Mouse (Mus musculus) frontal cortex, adult (tissue): ENCODE measurements around the gene Cdkn2aipnl.

Experiments used
- ATAC-seq: cut with Nextera tagmentation; 2 replicates; pipeline ENCODE4 v1.9.2; 2017; ENCODE audit warnings: mild to moderate bottlenecking, moderate library complexity, mixed read lengths; ENCODE audit not compliant: low TSS enrichment

The Cdkn2aipnl gene

DNA sequence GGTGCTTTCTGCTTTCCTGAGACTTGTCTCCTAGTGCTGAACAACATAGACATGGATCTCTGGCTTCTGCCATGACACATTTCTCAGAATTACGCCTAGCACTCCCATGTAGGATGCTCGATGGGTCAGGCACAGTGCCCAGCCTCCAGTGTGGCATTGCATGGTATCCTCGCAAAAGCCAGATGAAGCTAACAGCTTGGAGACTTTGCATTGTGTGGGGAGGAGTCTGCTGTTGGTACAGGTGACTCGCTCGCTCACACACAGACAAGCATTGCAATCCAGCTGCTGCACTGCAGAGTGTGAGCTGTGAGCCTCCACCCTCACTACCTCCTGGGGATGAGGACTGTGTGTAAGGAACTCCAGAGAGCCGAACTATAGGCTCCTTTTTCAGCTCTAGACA is 21.3 kb upstream of the Cdkn2aipnl start:
- peak; percentile 51 for ATAC-seq

DNA sequence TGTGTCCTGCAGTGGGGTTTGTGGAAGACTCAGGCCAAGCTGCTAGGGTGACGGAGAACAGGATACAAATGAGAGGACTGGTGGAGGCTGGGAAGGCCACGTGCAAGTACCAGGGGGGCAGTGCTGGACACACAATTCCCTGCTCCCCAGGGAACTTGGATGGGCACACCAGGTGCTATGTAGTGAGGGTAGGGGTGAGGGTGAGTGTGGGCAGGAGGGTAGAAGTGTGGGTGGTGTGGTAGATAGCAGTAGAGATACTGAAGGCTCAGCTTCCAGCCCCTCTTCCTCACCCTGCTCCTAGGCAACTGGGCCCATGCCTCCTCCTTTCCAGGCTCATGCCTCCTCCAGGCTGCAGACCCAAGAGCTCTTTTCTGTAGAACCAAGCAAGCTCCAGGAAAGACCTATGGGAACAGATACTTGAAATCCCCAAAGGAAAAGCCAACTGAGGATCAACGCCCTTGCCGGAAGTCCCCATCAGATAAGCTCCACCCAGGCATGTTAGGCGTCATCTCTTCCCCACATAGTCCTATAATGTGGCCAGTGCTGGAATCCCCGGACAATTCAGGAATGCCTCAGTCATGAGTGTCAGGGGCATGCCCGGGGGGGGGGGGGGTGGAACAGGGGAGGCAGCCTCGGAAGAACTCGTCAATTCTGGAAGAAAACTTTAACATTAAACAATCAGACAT is 18.2 kb upstream of the Cdkn2aipnl start:
- ATAC-seq, result no peak

DNA sequence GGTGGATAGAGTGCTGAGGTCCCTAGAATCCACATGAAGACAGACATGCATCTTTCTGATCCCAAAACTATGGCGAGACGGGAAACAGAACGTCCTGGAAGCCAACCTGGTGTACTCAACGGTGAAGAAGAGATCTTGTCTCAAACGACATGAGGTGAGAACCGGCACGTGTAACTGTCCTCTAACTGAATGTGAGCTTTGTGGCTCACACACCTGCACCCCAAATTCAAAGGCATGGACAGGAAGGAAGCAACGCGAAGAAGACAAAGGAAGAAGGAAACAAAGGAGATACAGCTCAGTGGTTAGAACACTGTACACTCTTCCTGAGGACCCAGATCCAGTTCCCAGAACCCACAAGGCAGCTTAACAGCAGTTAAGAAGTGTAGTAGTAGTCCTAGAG is 17.5 kb upstream of the Cdkn2aipnl start:
- ATAC-seq, result no peak

DNA sequence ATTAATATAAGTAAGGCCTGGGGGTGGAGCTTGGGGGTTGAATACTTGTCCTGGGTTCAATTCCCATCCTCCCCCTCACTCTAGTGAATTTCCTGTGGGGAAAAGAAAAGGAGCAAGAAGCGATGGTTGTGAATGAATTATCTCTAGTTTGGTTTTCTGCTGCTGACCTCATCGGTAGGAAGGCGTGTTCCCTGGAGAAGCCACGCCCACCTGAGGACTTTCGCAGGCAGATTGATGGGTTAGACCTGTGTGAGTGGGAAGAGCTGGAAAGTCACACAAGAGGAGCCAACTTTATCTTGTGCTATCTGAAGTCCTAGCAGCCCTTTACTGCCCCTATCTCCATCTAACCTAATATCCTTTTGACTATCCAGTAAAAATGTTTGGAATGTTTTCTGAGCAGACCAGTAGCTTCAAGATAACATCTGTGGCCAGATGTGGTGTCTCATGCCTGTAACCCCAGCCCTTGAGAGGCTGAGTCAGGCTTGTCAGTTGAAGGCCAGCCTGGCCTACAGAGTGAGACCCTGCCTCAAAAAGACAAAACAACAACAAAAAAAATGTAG is 15.5 kb upstream of the Cdkn2aipnl start:
- no peak for ATAC-seq

DNA sequence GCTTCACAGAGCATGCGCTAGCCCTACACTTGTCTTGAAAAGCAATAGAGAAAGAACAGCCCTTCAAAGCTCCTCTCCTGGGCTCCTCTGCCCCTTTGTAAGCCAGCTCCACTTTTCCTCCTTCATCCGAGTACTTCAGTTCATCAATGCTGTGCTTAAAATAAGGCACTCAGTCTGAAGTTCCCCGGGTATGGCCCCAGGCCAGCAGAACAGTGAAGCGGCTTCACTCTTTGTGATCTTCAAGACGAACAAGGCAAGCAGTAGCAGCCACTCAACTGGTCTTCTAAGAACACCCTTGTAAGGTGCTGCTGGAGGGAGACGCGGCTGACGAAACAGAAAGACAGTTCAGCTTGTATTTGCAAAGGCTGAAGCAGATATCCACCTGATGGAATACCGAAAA is 11.3 kb upstream of the Cdkn2aipnl start:
- no peak for ATAC-seq

DNA sequence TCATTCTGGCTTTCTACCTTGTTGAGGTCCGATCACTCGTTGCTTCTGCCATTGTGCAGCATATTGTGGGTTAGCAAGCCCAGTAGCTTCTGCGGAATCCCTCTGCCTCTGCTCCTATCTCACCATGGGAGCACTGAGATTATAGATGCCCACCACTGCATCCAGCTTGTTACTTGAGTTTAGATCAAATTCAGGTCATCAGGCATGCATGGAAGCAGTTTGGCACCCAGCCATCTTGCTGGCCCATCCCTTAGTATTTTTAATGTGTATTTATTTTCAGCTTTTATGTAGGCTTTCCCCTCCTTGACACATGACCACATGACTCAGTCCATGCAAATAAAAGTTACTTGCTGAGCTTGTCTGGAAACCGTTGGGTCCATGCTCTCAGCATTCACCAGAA is 9.7 kb upstream of the Cdkn2aipnl start:
- ATAC-seq, result no peak

DNA sequence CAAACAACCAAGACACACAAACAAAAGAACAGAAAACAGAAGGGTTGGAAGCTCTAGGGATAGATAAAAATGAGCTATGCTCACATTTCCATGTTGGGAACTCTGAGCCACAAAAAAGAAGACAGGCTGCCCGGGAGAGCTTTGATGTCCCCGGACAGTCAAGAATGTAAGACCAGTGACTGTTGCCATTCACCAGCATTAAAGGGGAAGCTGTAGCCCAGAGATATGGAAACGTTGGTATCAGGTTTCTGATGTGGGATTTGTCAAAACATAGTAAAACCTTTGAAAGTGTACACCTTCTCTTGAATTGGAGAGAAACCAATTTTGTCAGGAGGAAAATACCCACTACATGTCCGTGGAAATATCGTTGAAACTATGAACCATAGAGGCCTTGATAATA is 8.0 kb upstream of the Cdkn2aipnl start:
- ATAC-seq, result no peak

DNA sequence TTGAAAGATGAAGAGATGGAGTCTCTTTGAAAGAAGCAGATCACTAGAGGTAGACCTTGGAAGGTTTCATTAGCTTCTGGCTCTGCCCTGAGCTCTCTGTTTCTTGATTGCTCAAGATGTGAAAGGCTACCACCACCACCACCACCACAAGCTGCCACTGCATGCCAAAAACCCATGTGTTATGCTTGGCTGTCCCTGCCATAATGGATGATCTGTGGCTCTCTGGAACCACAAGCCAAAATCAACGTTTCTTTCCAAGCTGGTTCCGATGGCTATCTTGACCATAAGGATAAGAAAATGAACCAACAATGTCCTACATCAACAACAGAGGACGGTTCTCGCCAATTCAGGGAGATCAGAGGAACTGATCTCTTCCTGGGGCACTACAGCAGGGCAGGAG is 7.4 kb upstream of the Cdkn2aipnl start:
- ATAC-seq, result no peak

DNA sequence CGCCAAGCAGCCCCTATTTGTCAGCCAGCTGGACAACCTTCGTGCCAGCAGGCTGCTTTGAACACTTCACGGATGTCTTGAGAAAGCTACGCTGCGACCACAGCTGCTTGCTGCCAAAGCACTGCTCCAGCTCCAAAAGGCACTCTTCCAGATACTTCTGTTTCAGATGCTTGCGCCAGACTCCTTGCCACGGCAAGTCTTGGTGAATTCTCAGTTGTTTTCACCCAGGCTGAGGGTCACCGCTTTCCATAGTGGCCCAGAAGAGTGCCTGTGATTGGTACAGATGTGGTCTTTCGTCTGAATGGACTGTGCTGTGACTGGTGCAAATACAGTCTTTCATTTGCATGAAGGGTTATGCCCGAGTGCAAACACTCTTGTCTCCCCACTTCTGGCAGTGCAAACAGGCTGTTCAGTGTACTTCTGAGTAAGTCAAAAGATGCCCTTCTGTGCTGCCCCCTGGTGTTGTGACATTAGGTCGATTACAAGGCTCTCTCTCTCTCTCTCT is 6.4 kb upstream of the Cdkn2aipnl start:
- ATAC-seq, result peak; percentile 55; the same call in 1 of the 2 replicates

DNA sequence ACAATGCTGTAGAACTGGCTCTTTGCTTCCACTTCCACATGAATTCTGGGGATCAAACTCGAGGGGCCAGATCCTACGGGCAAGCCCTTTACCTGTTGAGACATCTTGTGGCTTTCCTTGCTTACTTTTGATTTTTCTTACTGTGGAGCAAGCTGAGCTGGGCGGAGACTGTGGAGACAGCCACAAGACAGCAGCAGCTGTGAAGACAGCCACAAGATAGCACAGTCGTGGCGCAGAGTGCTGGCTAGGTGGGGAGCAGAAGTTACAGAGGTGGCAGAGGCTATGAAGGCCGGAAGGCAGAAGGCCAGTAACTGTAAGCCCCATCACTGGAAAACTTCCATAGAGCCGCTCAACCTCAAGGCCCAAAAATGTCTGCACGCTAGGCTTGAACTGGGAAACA is 5.7 kb upstream of the Cdkn2aipnl start:
- no peak for ATAC-seq

DNA sequence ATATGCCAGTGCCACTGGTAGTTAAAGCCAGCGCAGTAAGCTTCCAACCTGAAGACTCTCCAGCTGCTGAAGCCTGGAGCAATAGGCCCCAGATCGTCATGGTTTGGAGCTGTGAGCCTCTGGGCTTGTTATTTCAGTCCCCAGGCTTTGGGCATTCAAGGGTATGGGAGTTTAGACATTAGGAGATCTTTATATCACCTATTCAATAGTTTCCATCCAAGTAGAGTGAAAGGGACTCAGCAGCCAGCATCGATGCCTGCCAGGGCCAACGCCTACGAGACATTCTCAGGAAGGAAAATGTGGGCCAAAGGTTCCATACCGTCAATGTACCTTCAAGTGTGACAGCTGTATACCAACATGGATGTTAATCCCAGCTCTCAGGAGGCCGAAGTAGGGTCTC is 5.2 kb upstream of the Cdkn2aipnl start:
- no peak for ATAC-seq

DNA sequence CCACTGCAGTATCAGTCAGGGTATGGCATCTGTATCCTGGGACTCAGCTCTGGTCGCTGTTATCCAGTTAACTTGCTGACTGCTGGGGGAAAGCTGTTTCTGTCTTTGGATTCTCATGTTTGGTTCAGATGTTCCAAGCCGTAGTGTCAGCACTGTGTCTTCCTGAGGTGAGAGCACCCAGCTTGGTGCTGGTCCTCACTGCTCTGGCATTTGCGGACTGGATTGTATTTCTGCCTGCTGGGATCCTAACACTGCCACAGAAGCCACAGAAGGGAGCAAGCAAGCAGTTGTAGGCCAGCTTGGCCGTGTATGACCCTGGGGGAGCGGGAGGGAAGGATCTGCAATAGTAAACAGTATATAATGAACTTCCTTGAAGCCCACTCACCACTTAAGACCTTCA is 810 bp upstream of the Cdkn2aipnl start:
- no peak for ATAC-seq

DNA sequence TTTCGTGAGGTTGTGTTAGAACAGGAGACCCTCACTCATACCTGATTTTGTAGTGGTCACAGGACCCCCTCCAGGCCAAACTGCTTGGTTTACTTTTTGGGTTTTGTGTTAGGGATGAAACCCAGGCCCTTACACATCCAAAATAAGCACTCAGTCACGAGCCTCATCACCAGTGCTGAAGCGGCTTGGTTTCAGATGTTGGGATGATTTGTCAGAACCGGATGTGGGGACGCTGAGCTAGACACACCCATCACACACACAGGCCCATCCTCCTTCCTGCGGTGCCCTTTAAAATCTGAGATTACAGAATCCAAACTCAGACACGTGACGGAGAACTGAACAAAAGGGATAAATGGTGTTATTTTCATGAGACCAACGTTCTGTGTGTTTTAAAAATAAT is 1.4 kb downstream of the Cdkn2aipnl start:
- ATAC-seq, result no peak

DNA sequence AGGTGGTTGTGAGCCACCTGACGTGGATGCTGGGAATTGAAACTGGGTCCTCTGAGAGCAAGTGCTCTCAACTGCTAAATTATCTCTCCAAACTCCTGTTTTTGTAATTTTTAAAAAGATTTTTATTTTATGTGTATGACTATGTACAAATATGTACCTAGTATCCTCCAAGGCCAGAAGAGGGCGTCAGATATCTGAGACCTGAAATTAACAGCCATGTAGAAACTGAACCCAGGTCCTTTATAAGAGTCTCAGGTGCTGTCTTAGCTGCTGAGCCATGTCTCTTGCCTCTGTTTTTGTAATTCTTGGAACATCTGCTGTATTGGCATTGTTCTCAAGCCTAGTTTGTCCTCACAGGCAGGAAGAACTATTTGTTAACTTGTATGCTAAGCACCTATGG is 2.0 kb downstream of the Cdkn2aipnl start:
- no peak for ATAC-seq

DNA sequence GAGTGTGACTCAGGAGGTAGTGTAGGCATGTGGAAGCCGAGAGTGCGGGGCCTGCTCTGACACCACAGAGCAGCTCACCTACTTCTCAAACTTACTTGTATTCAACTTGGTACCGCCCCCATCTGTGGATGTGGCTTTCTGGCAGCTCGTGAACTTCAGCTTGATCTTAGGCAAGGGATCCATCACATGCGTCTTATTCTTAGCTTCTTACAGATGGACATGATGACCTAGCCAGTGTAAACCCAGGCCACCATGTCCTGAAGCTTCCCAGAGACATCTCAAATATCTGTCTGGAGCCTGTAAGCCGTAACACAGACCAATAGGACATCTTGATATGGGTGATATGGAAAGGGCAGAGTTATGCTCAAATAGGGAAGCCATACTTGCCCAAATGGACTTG is 4.2 kb downstream of the Cdkn2aipnl start:
- ATAC-seq, result no peak

DNA sequence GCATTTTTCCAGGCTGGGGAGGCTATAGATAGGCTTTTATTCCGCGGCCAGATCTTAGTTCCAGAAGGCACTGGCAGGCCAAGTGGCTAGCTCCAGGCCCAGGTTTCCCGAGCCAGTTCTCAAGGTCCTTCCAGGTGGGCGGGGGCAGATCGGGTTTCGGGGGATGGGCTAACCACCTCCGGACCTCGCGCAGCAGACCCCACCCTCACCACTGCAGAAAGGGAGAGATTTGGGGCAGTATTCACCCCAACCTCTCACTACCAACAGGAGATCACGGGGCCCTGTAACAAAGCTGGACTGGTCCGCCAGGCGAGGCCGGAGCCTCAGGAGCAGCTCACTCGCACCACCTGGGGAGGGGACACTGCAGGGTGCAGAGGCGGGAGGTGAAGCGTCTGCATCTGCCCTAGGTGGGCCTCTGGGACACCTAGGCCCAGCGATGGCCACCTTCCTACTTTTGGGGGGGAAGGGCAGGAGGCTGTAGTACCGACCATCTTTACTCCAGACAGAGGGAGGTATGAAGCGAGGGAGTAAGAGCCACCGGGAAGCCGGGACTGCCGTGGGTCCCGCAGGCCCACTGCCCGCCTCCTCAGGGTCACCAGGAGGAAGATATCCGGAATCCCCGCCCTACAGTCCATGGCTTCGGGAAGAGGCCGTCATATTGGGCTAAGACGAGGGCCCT is 32.3 kb downstream of the Cdkn2aipnl start:
- ATAC-seq, result peak; percentile 13; the same call in 1 of the 2 replicates

DNA sequence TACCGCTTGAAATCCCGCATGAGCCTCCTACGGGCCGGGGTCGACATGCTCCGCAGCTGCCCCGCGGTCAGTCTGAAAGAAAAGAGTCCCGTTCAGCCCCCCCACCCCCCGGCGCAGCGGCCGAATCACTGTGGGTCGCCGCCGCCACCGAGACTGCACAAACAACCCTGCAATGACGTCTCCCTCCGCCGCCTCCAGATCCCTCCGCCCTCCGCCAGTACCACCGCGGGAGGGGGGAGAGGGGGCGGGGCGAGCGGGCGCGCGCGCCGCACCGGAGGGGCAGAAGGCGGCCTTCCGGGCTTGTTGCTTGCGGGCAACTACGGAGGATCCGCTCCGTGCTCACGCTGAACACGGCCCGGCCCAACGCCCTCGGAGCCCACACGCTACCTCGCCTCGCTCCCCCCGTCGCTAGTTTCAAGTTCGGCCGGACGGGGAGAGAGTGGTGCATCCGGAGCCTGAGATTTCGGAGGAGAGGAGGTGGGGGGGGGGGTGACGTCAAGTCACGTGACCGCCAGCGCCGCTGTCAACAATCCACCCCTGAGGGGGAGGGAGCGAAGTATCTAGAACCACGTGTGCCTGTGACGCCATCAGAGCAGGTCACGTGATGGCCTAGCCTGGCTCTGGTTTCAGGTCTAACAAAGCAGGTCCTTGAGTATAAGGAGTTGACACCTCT is 33.0 kb downstream of the Cdkn2aipnl start, which contains the start of gene Ube2b:
Gene Ube2b, minus strand, starts transcription at position 473 of the 673 bp plus-strand sequence.
- peak; percentile 72 for ATAC-seq

DNA sequence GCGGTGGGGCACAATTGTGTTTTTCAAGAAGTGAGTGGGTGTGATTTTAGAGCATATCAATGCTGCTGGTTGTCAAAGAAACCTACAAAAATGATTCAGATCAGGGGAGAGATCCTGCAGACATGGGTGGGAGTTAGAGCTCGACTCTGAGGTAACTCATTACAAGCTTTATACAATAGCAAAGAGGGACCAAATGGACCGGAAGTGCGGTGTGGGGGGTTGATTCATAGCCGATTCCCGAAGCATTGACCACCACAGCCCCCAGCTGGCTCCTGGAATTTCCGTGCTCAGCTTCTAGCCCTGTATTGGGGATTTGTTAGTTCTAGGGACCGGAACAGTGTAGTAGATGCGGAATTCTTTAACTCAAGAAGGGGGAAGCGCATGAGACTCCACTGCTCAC is 33.9 kb downstream of the Cdkn2aipnl start:
- ATAC-seq, result no peak

DNA sequence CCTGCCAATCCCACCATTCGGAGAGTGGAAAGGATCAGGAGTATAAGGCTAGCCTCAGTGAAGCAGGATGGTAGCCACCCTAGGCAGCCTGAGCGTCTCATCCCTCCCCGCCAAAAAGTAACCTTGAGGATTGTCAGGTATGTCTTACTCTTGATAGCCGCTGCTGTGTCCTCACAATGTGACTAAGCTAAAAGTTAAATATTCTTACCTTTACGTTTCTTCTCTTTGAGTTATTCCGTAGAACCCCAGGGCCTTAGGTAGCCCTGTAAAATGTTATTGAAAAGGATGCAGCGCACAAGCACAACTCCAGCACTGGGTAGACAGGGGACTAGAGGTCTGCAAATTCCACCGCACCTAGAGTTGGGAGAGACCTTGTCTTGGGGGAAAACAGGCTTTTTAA is 34.4 kb downstream of the Cdkn2aipnl start:
- no peak for ATAC-seq

DNA sequence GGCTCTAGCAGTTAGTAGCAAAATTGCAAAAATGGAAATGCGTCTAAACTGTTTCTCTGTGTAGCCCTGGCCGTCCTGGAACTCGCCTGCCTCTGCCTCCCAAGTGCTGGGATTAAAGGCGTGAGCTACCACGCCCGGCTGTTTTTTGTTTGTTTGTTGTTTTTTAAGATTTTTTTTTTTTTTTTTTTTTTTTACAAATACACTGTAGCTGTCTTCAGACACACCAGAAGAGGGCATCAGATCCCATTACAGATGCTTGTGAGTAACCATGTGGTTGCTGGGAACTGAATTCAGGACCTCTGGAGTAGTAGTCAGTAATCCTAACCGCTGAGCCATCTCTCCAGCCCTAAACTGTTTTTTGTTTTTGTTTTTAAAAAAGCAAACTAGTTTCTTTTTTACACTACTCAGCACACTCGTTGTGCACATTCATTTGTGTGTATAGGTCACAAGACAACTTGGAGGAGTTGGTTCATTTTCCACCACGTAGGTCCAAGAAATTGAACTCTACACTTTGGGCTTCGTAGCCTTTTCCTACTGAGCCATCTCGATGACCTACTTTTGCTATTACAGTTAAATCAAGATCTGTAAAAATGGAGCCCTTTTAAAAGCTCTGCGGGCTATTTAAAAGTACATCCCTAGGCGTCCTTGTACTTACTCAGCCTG is 35.5 kb downstream of the Cdkn2aipnl start:
- no peak for ATAC-seq

DNA sequence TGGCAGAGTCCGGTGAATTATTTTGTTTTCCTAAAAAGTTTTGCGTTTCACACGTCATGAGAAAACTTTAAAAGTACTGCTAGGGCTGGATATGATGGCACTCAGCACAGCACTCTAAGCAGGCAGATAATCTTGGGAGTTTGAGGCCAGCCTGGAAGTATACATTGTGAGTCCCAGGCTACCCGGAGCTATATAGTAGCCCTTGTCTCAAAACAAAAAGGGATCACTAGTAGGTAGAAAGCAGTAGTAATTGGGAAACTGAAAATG is 36.0 kb downstream of the Cdkn2aipnl start:
- no peak for ATAC-seq
